Comparison of ENCODE assay signal across 9 mouse cellular contexts in genomic region chr4:34391499-34391898, GRCm38 (mm10).
DNase-seq lines count a peak whose midpoint lies in the region; ATAC-seq and TF ChIP-seq lines count a peak whose summit lies in the region.
"Had no signal": no experiment of that assay in that cellular context is flagged by ENCODE, and none has a peak within 500 bp of the region (broad histone marks: within the 10 kb centered on the region; RNA-seq: fewer than 3 reads in every experiment).

No protein-coding gene starts in this region.

- no peaks in the 10 kb centered on the region for H3K27me3 ChIP-seq in ES-Bruce4 (ENCODE audit: control insufficient read depth, insufficient read depth, low read length, poor library complexity, severe bottlenecking)
- H3K27me3 ChIP-seq in embryonic facial prominence, embryonic 10.5 days (replicated peaks; ENCODE audit: low read depth, poor library complexity, severe bottlenecking) = no peaks in the 10 kb centered on the region
- no peaks in the 10 kb centered on the region for H3K27me3 ChIP-seq in lung, postnatal 0 days (replicated peaks; ENCODE audit: insufficient read depth, low read length)
- H3K27me3 ChIP-seq: liver, embryonic 13.5 days had no signal

- no peak overlapping the region for H3K9ac ChIP-seq in ES-Bruce4 (ENCODE audit: low read depth, poor library complexity, severe bottlenecking)
- H3K9ac ChIP-seq in lung, postnatal 0 days (replicated peaks; ENCODE audit: low read depth) = no peak overlapping the region
- H3K9ac ChIP-seq: liver, embryonic 13.5 days had no signal

- peak; percentile 27 for TF ChIP-seq CTCF in ES-Bruce4 (IDR thresholded peaks at IDR 0.05; ENCODE audit: low read depth, low read length)
- TF ChIP-seq CTCF in lung, postnatal 0 days (IDR thresholded peaks at IDR 0.05) = no peak

- no peak for TF ChIP-seq POLR2A in ES-Bruce4 (IDR thresholded peaks at IDR 0.05; ENCODE audit: insufficient read depth, low read length)

- no peak for ATAC-seq in lung, postnatal 0 days

- no peaks in the 10 kb centered on the region for H3K4me1 ChIP-seq in ES-Bruce4 (ENCODE audit: control insufficient read depth, insufficient read depth, low read length)
- no peaks in the 10 kb centered on the region for H3K4me1 ChIP-seq in embryonic facial prominence, embryonic 10.5 days
- no peaks in the 10 kb centered on the region for H3K4me1 ChIP-seq in lung, postnatal 0 days (ENCODE audit: insufficient read depth, low read depth, low read length)
- H3K4me1 ChIP-seq: liver, embryonic 13.5 days had no signal

- H3K9me3 ChIP-seq in ES-Bruce4 (replicated peaks; ENCODE audit: control insufficient read depth, insufficient read depth, low read length, poor library complexity, severe bottlenecking) = no peaks in the 10 kb centered on the region; the same call in 1 of the 2 replicates
- H3K9me3 ChIP-seq in embryonic facial prominence, embryonic 10.5 days = 0 out of 2 replicates have a peak, but pooled peaks cover 4% of the 10 kb centered on the region
- no peaks in the 10 kb centered on the region; the same call in 1 of the 2 replicates for H3K9me3 ChIP-seq in lung, postnatal 0 days (ENCODE audit: low read length)
- H3K9me3 ChIP-seq: liver, embryonic 13.5 days had no signal

- H3K36me3 ChIP-seq in ES-Bruce4 (ENCODE audit: control insufficient read depth, insufficient read depth, low read length, poor library complexity, severe bottlenecking) = no peaks in the 10 kb centered on the region
- H3K36me3 ChIP-seq in embryonic facial prominence, embryonic 10.5 days (replicated peaks) = no peaks in the 10 kb centered on the region
- H3K36me3 ChIP-seq in lung, postnatal 0 days (ENCODE audit: insufficient read depth, low read length) = no peaks in the 10 kb centered on the region
- H3K36me3 ChIP-seq: liver, embryonic 13.5 days had no signal

- DNase-seq in kidney, postnatal 4 days = peak; percentile 10 to 22
- no peak for DNase-seq in kidney, adult 8-10 months
- DNase-seq in 416B (ENCODE audit: low read depth) = peak; percentile 5
- peak; percentile 42 for DNase-seq in embryonic facial prominence, embryonic 10.5 days (ENCODE audit: low spot score)
- DNase-seq in lung, postnatal 0 days (ENCODE audit: low spot score) = no peak
- no peak for DNase-seq in frontal cortex, postnatal 10 days (ENCODE audit: low spot score in 2 of 2)
- DNase-seq: cerebellum, adult 2 months; liver, embryonic 13.5 days had no signal

- TF ChIP-seq EP300 in ES-Bruce4 (IDR thresholded peaks at IDR 0.05; ENCODE audit: insufficient read depth, low read depth, low read length) = no peak
- TF ChIP-seq EP300 in lung, postnatal 0 days (IDR thresholded peaks at IDR 0.05) = no peak

- H3K4me3 ChIP-seq in ES-Bruce4 (ENCODE audit: low read depth, low read length) = no peak overlapping the region
- no peak overlapping the region for H3K4me3 ChIP-seq in embryonic facial prominence, embryonic 10.5 days
- H3K4me3 ChIP-seq in lung, postnatal 0 days (ENCODE audit: low read depth, low read length) = no peak overlapping the region
- H3K4me3 ChIP-seq: liver, embryonic 13.5 days had no signal

- WGBS in embryonic facial prominence, embryonic 10.5 days = 89% methylated on average over 5 of the region's 5 CpGs
- 93% methylated on average over 5 of the region's 5 CpGs for WGBS in lung, postnatal 0 days

- H3K27ac ChIP-seq in ES-Bruce4 (ENCODE audit: insufficient read depth, low read length) = no peak overlapping the region
- H3K27ac ChIP-seq in embryonic facial prominence, embryonic 10.5 days (replicated peaks) = no peak overlapping the region
- H3K27ac ChIP-seq in lung, postnatal 0 days (ENCODE audit: low read length) = no peak overlapping the region
- H3K27ac ChIP-seq: liver, embryonic 13.5 days had no signal

- H3K4me2 ChIP-seq in lung, postnatal 0 days (replicated peaks; ENCODE audit: low read depth, low read length) = no peak overlapping the region
- H3K4me2 ChIP-seq: liver, embryonic 13.5 days had no signal

Comparison
In these comparisons a context has a peak if more than half of its experiments do, and no peak if none do; other contexts are left out.
1. DNase-seq: peak in kidney, postnatal 4 days (2 of 2), 416B (single experiment) and embryonic facial prominence, embryonic 10.5 days (single experiment); none in kidney, adult 8-10 months (0 of 2), lung, postnatal 0 days (single experiment) and frontal cortex, postnatal 10 days (0 of 2).